Mouse (Mus musculus) activated CD4-positive, CD25-positive, alpha-beta regulatory T cell, adult 4 months (primary cell): ENCODE measurements at regions not wholly inside any gene's neighbourhood (a gene's known extent, or its start where the extent isn't known, plus 50 kb on each side); places are given as distances from the start of the nearest gene placed in this dataset.

Experiments
- ATAC-seq: one replicate; pipeline ENCODE4 v1.8.0; 2017

DNA sequence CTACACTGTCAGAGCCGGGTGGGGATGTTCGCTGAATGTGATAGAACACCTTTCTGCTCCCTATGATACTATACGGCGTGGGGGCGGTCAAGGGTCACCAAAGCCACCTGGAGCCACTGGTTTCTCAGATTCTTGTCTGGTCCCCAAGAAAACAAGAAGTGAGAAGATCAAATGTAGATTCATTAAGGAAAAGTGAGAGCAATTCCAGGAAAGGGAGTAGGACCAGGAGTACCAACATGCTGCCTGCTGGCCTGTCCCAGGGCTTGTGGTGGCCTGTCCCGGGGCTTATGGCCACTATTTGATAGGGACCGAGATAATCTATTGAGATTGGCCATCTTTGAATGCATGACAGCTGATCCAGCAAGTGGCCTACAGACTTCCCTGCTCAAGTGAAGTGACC lies 58.8 kb upstream of the Fut8 start:
- ATAC-seq: no peak

- peak; percentile 67 for ATAC-seq
Observed at GRCm38 (mm10) chr12:77177811-77178578, 59.9 kb upstream of the Fut8 start.

DNA sequence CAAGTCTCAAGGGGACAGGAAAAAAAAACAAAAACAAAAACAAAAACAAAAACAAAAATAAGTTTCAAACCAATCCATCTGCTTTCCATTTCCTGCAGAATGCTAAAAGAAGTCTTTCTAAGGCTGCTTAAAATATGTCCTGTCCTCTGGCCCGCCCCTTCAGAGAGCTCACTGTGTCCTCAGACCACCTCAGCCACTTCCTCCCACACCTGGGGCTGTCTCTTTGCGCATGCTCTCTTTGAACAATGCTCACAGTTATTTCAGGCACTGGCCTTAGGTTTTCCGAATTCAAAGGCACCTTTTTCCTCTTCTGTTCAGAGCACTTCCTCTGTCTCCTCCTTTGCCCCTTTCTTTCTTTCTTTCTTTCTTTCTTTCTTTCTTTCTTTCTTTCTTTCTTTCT lies 60.6 kb upstream of the Fut8 start:
- peak; percentile 50 for ATAC-seq

DNA sequence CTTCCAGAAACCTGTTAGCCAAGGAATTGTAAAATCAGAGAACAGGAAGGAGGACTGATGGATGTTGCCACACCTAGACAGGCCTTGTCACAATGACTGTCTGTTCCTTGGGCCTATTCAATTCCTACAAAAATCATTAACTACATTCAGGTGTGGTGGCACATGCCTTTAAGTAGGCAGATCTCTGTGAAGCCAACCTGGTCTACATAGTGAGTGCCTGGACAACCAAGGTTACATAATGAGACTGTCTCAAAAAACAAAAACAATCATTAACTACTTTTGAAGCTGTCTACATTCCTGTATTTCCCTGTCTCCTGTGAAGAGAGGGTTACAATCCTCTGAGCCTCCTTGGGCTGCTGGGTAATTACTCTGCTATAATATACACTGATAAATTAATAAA lies 63.9 kb upstream of the Fut8 start:
- no peak for ATAC-seq

GRCm38 (mm10) chr12:77172540-77172939 lies 65.4 kb upstream of the Fut8 start:
- no peak for ATAC-seq

GRCm38 (mm10) chr12:77170257-77170656 lies 67.7 kb upstream of the Fut8 start:
- ATAC-seq: no peak

DNA sequence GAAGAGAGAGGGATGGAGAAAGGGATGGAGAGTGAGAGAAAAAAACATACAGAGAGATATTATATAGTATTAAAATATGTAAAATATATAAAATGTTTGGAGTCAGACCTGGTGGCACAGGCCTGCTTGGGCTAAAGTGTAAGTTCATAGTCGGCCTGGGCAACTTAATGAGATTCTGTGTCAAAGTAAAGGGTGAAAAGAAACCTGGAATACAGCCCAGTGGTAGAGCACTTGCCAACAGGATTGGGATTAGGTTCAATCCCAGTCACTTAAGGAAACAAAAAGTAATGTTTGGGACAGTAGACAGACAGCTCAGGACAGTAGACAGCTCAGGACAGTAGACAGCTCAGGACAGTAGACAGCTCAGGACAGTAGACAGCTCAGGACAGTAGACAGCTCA lies 69.6 kb upstream of the Fut8 start:
- ATAC-seq: no peak

- ATAC-seq: no peak
Observed at GRCm38 (mm10) chr12:77156698-77157097, 81.2 kb upstream of the Fut8 start.

- ATAC-seq: no peak
Observed at GRCm38 (mm10) chr12:77155626-77156025, 82.3 kb upstream of the Fut8 start.

DNA sequence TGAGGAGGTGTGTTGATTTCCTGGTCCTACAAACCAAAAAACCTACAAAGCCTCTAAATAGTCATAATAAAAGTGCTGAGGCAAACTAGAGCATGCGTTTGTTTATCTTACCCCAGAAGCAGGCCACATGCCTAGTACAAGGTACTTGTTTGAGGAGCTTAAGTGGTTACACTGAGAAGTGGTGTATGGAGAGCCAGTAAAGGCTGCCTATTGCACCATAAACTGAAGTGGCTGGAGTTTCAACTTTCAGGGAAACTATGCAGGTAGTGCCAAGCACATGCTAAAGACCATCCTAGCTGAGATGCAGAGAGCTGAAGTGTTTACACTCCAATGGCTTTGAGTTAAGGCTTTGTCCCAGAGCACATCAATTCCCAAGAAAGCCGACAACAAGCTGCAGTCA lies 86.5 kb upstream of the Fut8 start:
- no peak for ATAC-seq

- ATAC-seq: no peak
Observed at GRCm38 (mm10) chr12:77149835-77150234, 88.1 kb upstream of the Fut8 start.

- ATAC-seq: no peak
Observed at GRCm38 (mm10) chr12:77148146-77148545, 89.8 kb upstream of the Fut8 start.

DNA sequence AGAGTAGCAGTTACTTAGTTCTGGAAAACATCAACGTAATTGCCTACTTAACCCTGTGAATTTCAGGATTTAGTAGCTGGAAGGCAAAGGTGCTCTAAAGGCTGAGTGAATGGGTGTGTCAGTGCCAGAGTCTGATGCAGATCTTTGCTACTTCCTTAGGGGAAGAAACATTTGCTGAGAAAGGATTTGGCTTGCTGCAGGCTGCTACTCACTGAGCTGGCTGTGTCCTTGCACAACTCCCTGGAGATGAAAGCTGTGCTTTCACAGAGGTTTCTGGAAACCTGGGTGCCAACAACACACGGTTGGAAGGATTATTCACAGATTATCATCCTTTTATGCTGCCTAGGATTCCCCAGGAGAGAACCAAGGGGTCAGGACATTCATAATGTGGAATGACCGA lies 94.0 kb upstream of the Fut8 start:
- ATAC-seq: no peak

- no peak for ATAC-seq
Observed at GRCm38 (mm10) chr12:77143521-77143920, 94.4 kb upstream of the Fut8 start.

DNA sequence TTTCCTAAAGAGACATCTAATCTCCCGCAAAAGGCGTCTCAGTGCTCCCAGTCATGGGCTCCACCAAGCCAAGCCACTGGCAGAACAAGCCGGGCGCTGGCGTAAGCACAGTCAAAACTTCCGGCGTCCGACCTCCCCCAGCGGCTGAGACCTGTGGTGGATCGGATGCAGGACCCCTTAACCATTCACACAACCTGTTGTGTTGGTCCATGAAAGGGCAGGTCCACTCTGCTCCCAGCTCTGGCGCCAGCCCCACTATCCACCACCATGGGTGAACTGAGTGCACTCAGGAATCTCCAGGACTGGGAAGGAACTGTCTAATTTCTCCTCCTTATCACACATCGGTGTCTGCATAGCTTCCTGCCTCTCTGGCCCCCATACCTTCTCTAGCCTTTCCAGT lies 94.8 kb upstream of the Fut8 start:
- ATAC-seq: no peak

- no peak for ATAC-seq
Observed at GRCm38 (mm10) chr12:77142224-77142623, 95.7 kb upstream of the Fut8 start.

DNA sequence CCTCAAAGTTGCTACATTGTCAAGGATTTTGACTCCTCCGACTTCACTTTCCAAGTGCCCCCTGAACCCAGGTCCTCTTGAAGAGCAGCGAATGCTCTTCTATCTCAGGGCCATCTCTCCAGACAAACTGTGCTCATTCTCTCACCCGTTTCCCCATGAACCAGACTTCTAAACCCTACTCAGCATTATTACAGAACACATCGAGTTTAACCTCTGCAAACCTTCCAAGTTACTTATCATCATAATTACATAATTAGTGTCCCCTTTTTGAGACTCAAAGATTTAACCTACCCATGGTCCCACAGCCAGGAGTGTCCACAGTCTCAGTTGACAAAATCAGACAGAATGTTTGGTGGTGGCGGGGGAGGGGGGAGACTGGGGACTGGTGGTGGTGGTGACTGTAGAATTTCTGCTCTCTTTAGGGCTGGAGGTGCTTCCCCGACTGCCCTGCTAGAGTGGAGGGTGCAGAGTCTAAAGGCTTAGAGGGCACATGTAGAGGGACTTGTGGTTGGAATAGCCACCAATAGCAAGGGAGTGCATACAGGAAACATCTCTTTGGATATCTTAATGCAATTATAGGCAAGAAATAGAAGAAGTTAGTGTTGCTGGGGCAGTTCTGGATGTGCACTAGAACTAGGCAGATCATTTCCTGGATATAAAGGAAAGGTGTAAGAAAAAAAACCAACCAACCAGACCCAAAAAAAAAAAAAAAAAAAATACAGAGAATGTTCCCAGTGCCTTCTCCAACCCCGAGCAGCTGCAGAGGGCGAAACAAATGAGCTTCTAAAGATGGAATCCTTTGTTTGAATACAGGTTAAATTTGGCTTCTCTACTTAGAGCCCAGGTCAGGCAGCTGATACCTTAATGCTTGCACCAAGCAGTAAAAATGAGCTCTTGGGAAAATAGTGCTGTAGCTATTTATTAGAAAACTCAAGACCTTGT lies 96.4 kb upstream of the Fut8 start:
- peak; percentile 32 for ATAC-seq

GRCm38 (mm10) chr12:77140656-77141055 lies 97.3 kb upstream of the Fut8 start:
- ATAC-seq: no peak

- no peak for ATAC-seq
Observed at GRCm38 (mm10) chr12:77140141-77140540, 97.8 kb upstream of the Fut8 start.

- no peak for ATAC-seq
Observed at GRCm38 (mm10) chr12:77139718-77140117, 98.2 kb upstream of the Fut8 start.

GRCm38 (mm10) chr12:77138506-77139201 lies 99.3 kb upstream of the Fut8 start:
- peak; percentile 85 for ATAC-seq

DNA sequence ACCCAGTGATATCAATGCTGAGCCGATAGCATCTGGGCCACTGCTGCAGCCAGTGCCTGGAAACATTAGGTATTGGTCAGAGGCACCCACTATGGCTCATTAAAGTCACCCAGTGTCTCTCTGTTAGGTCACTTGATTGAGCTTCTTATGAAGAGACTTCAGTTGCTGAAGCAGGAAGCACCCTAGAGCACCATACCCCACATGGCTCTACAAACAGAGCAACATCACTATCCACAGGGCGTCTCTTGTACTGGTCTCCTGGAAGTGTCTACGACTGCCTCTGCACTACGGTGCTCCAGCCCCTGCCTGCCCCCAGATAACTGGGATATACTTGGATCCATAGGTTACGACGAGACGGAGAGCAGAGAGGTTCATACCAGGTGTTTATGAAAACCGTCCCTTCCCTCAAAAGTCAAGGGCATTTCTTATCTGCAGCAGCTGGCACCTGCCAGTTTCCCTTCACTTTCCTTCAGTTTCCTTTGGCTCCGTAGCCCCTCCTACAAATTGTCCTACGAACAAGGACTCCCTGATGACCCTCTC lies 100.6 kb upstream of the Fut8 start:
- no peak for ATAC-seq

DNA sequence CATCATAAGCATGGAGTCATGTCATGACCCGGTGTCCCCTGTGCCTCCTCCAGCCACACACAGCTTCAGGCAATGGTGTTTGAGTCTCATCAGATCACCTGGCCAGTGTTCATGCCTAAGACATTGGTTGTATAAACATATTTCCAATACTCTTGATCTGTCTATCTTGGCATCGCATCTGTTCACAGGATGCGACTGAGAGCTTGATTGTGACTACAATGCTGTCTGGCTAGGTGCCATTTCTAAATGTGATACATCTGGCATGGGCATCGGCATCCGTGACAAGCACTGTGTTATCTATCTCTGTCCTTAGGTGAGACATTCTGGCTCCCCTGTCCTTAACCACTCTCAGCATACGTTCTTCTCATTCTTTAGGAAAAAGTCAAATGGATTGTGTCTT lies 102.3 kb upstream of the Fut8 start:
- no peak for ATAC-seq
